Mouse (Mus musculus): Measurements from ENCODE around the gene Zscan10. TPM values are rescaled to one million over a fixed set of nuclear protein-coding genes. Genes with fewer than 3 reads are reported as not detected.

The Zscan10 gene
- polyA plus RNA-seq, 1 experiment from 2014 or later = not detected

DNA sequence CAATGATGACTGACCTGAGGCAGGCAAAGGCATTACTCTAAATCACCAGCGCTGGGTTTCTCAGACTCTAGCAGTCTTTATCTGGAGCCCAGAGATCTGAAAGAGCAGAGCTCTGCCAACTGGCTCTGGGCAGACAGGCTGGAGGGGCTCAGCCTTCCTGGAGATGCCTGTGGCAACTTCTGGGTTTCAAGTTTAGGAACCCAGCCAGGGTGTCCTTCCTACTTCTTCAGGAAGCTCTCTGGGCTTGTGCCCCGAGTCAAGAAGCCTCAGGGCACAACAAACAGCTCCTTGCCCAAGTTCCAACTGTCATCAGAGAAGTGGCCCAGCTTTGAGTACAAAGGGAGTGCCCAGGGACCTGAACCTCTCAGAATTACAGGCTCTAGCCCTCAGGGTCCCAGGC lies 53.8 kb downstream of the Zscan10 start:
- 53% methylated on average over 2 of the region's 2 CpGs for WGBS
- Histone ChIP-seq H3K9me3 (ENCODE audit: control insufficient read depth, low read length) (no peaks in the 10 kb centered on the region), H3K4me2 (ENCODE audit: low read length) (no peak overlapping the region), H3K4me3 (ENCODE audit: control insufficient read depth in 1 of 2, insufficient read depth in 1 of 2, low read depth in 1 of 2, low read length in 2 of 2) (no peak overlapping the region), H3K36me3 (ENCODE audit: control insufficient read depth, insufficient read depth, low read length) (no peaks in the 10 kb centered on the region), H3K27ac (replicated peaks in 1 of 2; ENCODE audit: control insufficient read depth in 1 of 2, insufficient read depth in 1 of 2, low read depth in 2 of 2, low read length in 2 of 2) (no peak overlapping the region), H3K27me3 (ENCODE audit: control insufficient read depth, insufficient read depth, low read length) (peaks cover 10% of the 10 kb centered on the region), H3K4me1 (ENCODE audit: control insufficient read depth in 2 of 2, insufficient read depth in 2 of 2, low read length in 2 of 2) (no peaks in the 10 kb centered on the region), H3K9ac (ENCODE audit: low read length) (no peak overlapping the region)
- no peak for ATAC-seq (ENCODE audit: insufficient number of reproducible peaks, insufficient read depth, low FRiP score, low read depth)

GRCm38 (mm10) chr17:23658450-23658849 lies 57.8 kb downstream of the Zscan10 start:
- peaks cover 48% of the 10 kb centered on the region for H3K27me3 ChIP-seq (ENCODE audit: control insufficient read depth, insufficient read depth, low read length)
- 73% methylated on average over 3 of the region's 3 CpGs for WGBS

GRCm38 (mm10) chr17:23660117-23660875 lies 59.6 kb downstream of the Zscan10 start, which contains the start of gene Bicdl2:
Gene Bicdl2, plus strand, starts transcription at chr17:23660506.
- no peak within 1 kb of the TSS for H3K27ac ChIP-seq (replicated peaks in 1 of 2; ENCODE audit: control insufficient read depth in 1 of 2, insufficient read depth in 1 of 2, low read depth in 2 of 2, low read length in 2 of 2)
- H3K36me3 ChIP-seq (ENCODE audit: control insufficient read depth, insufficient read depth, low read length) = no peaks in the 10 kb centered on the region
- H3K27me3 ChIP-seq (ENCODE audit: control insufficient read depth, insufficient read depth, low read length) = peaks cover 48% of the 10 kb centered on the region
- no peak within 1 kb of the TSS for H3K9ac ChIP-seq (ENCODE audit: low read length)
- H3K4me3 ChIP-seq (ENCODE audit: control insufficient read depth in 1 of 2, insufficient read depth in 1 of 2, low read depth in 1 of 2, low read length in 2 of 2) = peak within 1 kb of the TSS in 1 of 2 experiments; percentile 12; a peak in 2 of 4 replicates
- H3K4me1 ChIP-seq (ENCODE audit: control insufficient read depth in 2 of 2, insufficient read depth in 2 of 2, low read length in 2 of 2) = peaks cover 0 to 3% of the 10 kb centered on the region in 2 experiments; a peak in 1 of 4 replicates
- H3K9me3 ChIP-seq (ENCODE audit: control insufficient read depth, low read length) = no peaks in the 10 kb centered on the region
- ATAC-seq (ENCODE audit: insufficient number of reproducible peaks, insufficient read depth, low FRiP score, low read depth) = 0 out of 2 replicates have a peak, but pooled peaks have one; percentile 31
- H3K4me2 ChIP-seq (ENCODE audit: low read length) = peak within 1 kb of the TSS; percentile 35
- 6% methylated on average over 27 of the region's 27 CpGs for WGBS

More at GRCm38 (mm10) chr17:23658450-23658849, 57.8 kb downstream of the Zscan10 start:
- Histone ChIP-seq H3K9ac (ENCODE audit: low read length) (no peak overlapping the region), H3K4me1 (ENCODE audit: control insufficient read depth in 2 of 2, insufficient read depth in 2 of 2, low read length in 2 of 2) (peaks cover 0 to 3% of the 10 kb centered on the region in 2 experiments; a peak in 1 of 4 replicates), H3K36me3 (ENCODE audit: control insufficient read depth, insufficient read depth, low read length) (no peaks in the 10 kb centered on the region), H3K4me2 (ENCODE audit: low read length) (no peak overlapping the region), H3K27ac (replicated peaks in 1 of 2; ENCODE audit: control insufficient read depth in 1 of 2, insufficient read depth in 1 of 2, low read depth in 2 of 2, low read length in 2 of 2) (no peak overlapping the region), H3K4me3 (ENCODE audit: control insufficient read depth in 1 of 2, insufficient read depth in 1 of 2, low read depth in 1 of 2, low read length in 2 of 2) (no peak overlapping the region), H3K9me3 (ENCODE audit: control insufficient read depth, low read length) (no peaks in the 10 kb centered on the region)
- no peak for ATAC-seq (ENCODE audit: insufficient number of reproducible peaks, insufficient read depth, low FRiP score, low read depth)

Other genes with a start within 250 kb of the Zscan10 start
- not detected in 2 replicates for gene Vmn2r116, start 216.3 kb upstream of the Zscan10 start, polyA plus RNA-seq (2014; fragmentation: Nextera tagmentation; extraction: Ambion mirVana)
- not detected in 2 replicates for gene Vmn2r117, start 121.2 kb upstream of the Zscan10 start, polyA plus RNA-seq (2014; fragmentation: Nextera tagmentation; extraction: Ambion mirVana)
- gene Zfp213, start 36.6 kb upstream of the Zscan10 start, polyA plus RNA-seq (2014; fragmentation: Nextera tagmentation; extraction: Ambion mirVana) = 13.8 and 14.0 TPM in 2 replicates
- gene Zfp13, start 1.4 kb upstream of the Zscan10 start, polyA plus RNA-seq (2014; fragmentation: Nextera tagmentation; extraction: Ambion mirVana) = 7.0 and 8.9 TPM in 2 replicates
- gene Mmp25, start 44.4 kb downstream of the Zscan10 start, polyA plus RNA-seq (2014; fragmentation: Nextera tagmentation; extraction: Ambion mirVana) = 0.26 and 0.70 TPM in 2 replicates
- gene Bicdl2, start 59.6 kb downstream of the Zscan10 start, polyA plus RNA-seq (2014; fragmentation: Nextera tagmentation; extraction: Ambion mirVana) = 0.15 and 0.16 TPM in 2 replicates
- 403 and 405 TPM in 2 replicates for gene Hcfc1r1, start 72.7 kb downstream of the Zscan10 start, polyA plus RNA-seq (2014; fragmentation: Nextera tagmentation; extraction: Ambion mirVana)
- 31.1 and 35.0 TPM in 2 replicates for gene Thoc6, start 73.0 kb downstream of the Zscan10 start, polyA plus RNA-seq (2014; fragmentation: Nextera tagmentation; extraction: Ambion mirVana)
- gene Tnfrsf12a, start 76.6 kb downstream of the Zscan10 start, polyA plus RNA-seq (2014; fragmentation: Nextera tagmentation; extraction: Ambion mirVana) = 107 and 114 TPM in 2 replicates
- 0.42 TPM in 1 of 2 replicates, not detected in the other for gene Cldn6, start 78.4 kb downstream of the Zscan10 start, polyA plus RNA-seq (2014; fragmentation: Nextera tagmentation; extraction: Ambion mirVana)
- gene Cldn9, start 83.2 kb downstream of the Zscan10 start, polyA plus RNA-seq (2014; fragmentation: Nextera tagmentation; extraction: Ambion mirVana) = 0.14 TPM in 1 of 2 replicates, not detected in the other
- gene 1520401A03Rik, start 121.9 kb downstream of the Zscan10 start, polyA plus RNA-seq (2014; fragmentation: Nextera tagmentation; extraction: Ambion mirVana) = not detected in 2 replicates
- gene Pkmyt1, start 125.5 kb downstream of the Zscan10 start, polyA plus RNA-seq (2014; fragmentation: Nextera tagmentation; extraction: Ambion mirVana) = 27.2 and 28.1 TPM in 2 replicates
- gene Paqr4, start 140.0 kb downstream of the Zscan10 start, polyA plus RNA-seq (2014; fragmentation: Nextera tagmentation; extraction: Ambion mirVana) = 10.6 and 12.7 TPM in 2 replicates
- gene Kremen2, start 145.0 kb downstream of the Zscan10 start, polyA plus RNA-seq (2014; fragmentation: Nextera tagmentation; extraction: Ambion mirVana) = not detected in 2 replicates
- gene Flywch1, start 170.7 kb downstream of the Zscan10 start, polyA plus RNA-seq (2014; fragmentation: Nextera tagmentation; extraction: Ambion mirVana) = 42.4 TPM in 2 replicates
- 4.4 and 5.1 TPM in 2 replicates for gene Flywch2, start 185.2 kb downstream of the Zscan10 start, polyA plus RNA-seq (2014; fragmentation: Nextera tagmentation; extraction: Ambion mirVana)
- gene Srrm2, start 189.7 kb downstream of the Zscan10 start, polyA plus RNA-seq (2014; fragmentation: Nextera tagmentation; extraction: Ambion mirVana) = 300 and 318 TPM in 2 replicates
- 950 and 1,075 TPM in 2 replicates for gene Elob, start 228.3 kb downstream of the Zscan10 start, polyA plus RNA-seq (2014; fragmentation: Nextera tagmentation; extraction: Ambion mirVana)
- not detected in 2 replicates for gene Prss33, start 235.2 kb downstream of the Zscan10 start, polyA plus RNA-seq (2014; fragmentation: Nextera tagmentation; extraction: Ambion mirVana)
- not detected in 2 replicates for gene Prss32, start 243.0 kb downstream of the Zscan10 start, polyA plus RNA-seq (2014; fragmentation: Nextera tagmentation; extraction: Ambion mirVana)
- gene Prss41, start 243.3 kb downstream of the Zscan10 start, polyA plus RNA-seq (2014; fragmentation: Nextera tagmentation; extraction: Ambion mirVana) = not detected in 2 replicates